Mouse (Mus musculus): ENCODE results near the gene Nelfe. TPM values are rescaled to one million over a fixed set of nuclear protein-coding genes. Genes with fewer than 3 reads are reported as not detected.

Nelfe gene
- polyA plus RNA-seq, 2 experiments: 37.5 to 42.7 TPM

- Histone ChIP-seq H3K27ac (no peak overlapping the region), H3K4me1 (replicated peaks; ENCODE audit: control insufficient read depth in 2 of 2, insufficient read depth in 2 of 2, low read length in 1 of 2) (peaks cover 6 to 7% of the 10 kb centered on the region in 2 experiments; a peak in 3 of 4 replicates), H3K27me3 (ENCODE audit: control insufficient read depth, insufficient read depth, low read length) (no peaks in the 10 kb centered on the region), H3K4me2 (ENCODE audit: low read depth) (no peak overlapping the region), H3K9me3 (ENCODE audit: control insufficient read depth, low read length) (no peaks in the 10 kb centered on the region), H3K9ac (replicated peaks) (no peak overlapping the region), H3K36me3 (replicated peaks; ENCODE audit: control insufficient read depth, insufficient read depth, low read depth) (peaks cover 19% of the 10 kb centered on the region), H3K4me3 (ENCODE audit: insufficient read depth in 1 of 2, low read depth in 2 of 2, low read length in 2 of 2) (no peak overlapping the region)
- TF ChIP-seq CTCF (IDR thresholded peaks at IDR 0.05; ENCODE audit: low read depth): no peak
- TF ChIP-seq EP300 (IDR thresholded peaks at IDR 0.05; ENCODE audit: low read depth): no peak
- ATAC-seq (ENCODE audit: insufficient read depth) (no peak), DNase-seq (ENCODE audit: low read depth in 3 of 3, low spot score in 3 of 3) (no peak)
- WGBS (ENCODE audit: insufficient replicate concordance): 82% methylated on average over 6 of the region's 6 CpGs
These were observed 3.0 kb upstream of the Nelfe start for GRCm38 (mm10) chr17:34847192-34847591.

GRCm38 (mm10) chr17:34847615-34848014 lies 2.6 kb upstream of the Nelfe start:
- DNase-seq (ENCODE audit: low read depth in 3 of 3, low spot score in 3 of 3) (no peak), ATAC-seq (ENCODE audit: insufficient read depth) (no peak)
- peaks cover 18% of the 10 kb centered on the region for H3K36me3 ChIP-seq (replicated peaks; ENCODE audit: control insufficient read depth, insufficient read depth, low read depth)
- TF ChIP-seq EP300 (IDR thresholded peaks at IDR 0.05; ENCODE audit: low read depth): no peak
- TF ChIP-seq CTCF (IDR thresholded peaks at IDR 0.05; ENCODE audit: low read depth): no peak
- H3K9me3 ChIP-seq (ENCODE audit: control insufficient read depth, low read length): no peaks in the 10 kb centered on the region
- H3K27ac ChIP-seq: no peak overlapping the region
- no peak overlapping the region for H3K9ac ChIP-seq (replicated peaks)
- peaks cover 6 to 7% of the 10 kb centered on the region in 2 experiments; a peak in 3 of 4 replicates for H3K4me1 ChIP-seq (replicated peaks; ENCODE audit: control insufficient read depth in 2 of 2, insufficient read depth in 2 of 2, low read length in 1 of 2)
- no peak overlapping the region for H3K4me2 ChIP-seq (ENCODE audit: low read depth)
- H3K4me3 ChIP-seq (ENCODE audit: insufficient read depth in 1 of 2, low read depth in 2 of 2, low read length in 2 of 2): no peak overlapping the region
- 81% methylated on average over 7 of the region's 7 CpGs for WGBS (ENCODE audit: insufficient replicate concordance)
- H3K27me3 ChIP-seq (ENCODE audit: control insufficient read depth, insufficient read depth, low read length): no peaks in the 10 kb centered on the region

GRCm38 (mm10) chr17:34850517-34851125 lies 430 bp downstream of the Nelfe start:
- Histone ChIP-seq H3K4me1 (replicated peaks; ENCODE audit: control insufficient read depth in 2 of 2, insufficient read depth in 2 of 2, low read length in 1 of 2) (peaks cover 6 to 7% of the 10 kb centered on the region in 2 experiments; a peak in 3 of 4 replicates), H3K9ac (replicated peaks) (peak overlapping the region; percentile 74), H3K27me3 (ENCODE audit: control insufficient read depth, insufficient read depth, low read length) (no peaks in the 10 kb centered on the region), H3K4me2 (ENCODE audit: low read depth) (peak overlapping the region; percentile 83), H3K4me3 (ENCODE audit: insufficient read depth in 1 of 2, low read depth in 2 of 2, low read length in 2 of 2) (peak overlapping the region; percentile 68 to 83), H3K9me3 (ENCODE audit: control insufficient read depth, low read length) (no peaks in the 10 kb centered on the region), H3K27ac (peak overlapping the region; percentile 8; the same call in 1 of the 2 replicates), H3K36me3 (replicated peaks; ENCODE audit: control insufficient read depth, insufficient read depth, low read depth) (peaks cover 17% of the 10 kb centered on the region)
- TF ChIP-seq EP300 (IDR thresholded peaks at IDR 0.05; ENCODE audit: low read depth) (no peak), CTCF (IDR thresholded peaks at IDR 0.05; ENCODE audit: low read depth) (no peak)
- ATAC-seq (ENCODE audit: insufficient read depth) (peak; percentile 9), DNase-seq (ENCODE audit: low read depth in 3 of 3, low spot score in 3 of 3) (no peak)
- WGBS (ENCODE audit: insufficient replicate concordance): 2% methylated on average over 25 of the region's 25 CpGs

GRCm38 (mm10) chr17:34853511-34853910 lies 3.3 kb downstream of the Nelfe start:
- Histone ChIP-seq H3K4me2 (ENCODE audit: low read depth) (no peak overlapping the region), H3K4me1 (replicated peaks; ENCODE audit: control insufficient read depth in 2 of 2, insufficient read depth in 2 of 2, low read length in 1 of 2) (peaks cover 6 to 9% of the 10 kb centered on the region in 2 experiments; a peak in 3 of 4 replicates), H3K27me3 (ENCODE audit: control insufficient read depth, insufficient read depth, low read length) (no peaks in the 10 kb centered on the region), H3K27ac (no peak overlapping the region), H3K4me3 (ENCODE audit: insufficient read depth in 1 of 2, low read depth in 2 of 2, low read length in 2 of 2) (no peak overlapping the region), H3K9ac (replicated peaks) (no peak overlapping the region), H3K36me3 (replicated peaks; ENCODE audit: control insufficient read depth, insufficient read depth, low read depth) (peaks cover 16% of the 10 kb centered on the region), H3K9me3 (ENCODE audit: control insufficient read depth, low read length) (no peaks in the 10 kb centered on the region)
- TF ChIP-seq EP300 (IDR thresholded peaks at IDR 0.05; ENCODE audit: low read depth) (no peak), CTCF (IDR thresholded peaks at IDR 0.05; ENCODE audit: low read depth) (no peak)
- DNase-seq (ENCODE audit: low read depth in 3 of 3, low spot score in 3 of 3): no peak
- 66% methylated on average over 8 of the region's 8 CpGs for WGBS (ENCODE audit: insufficient replicate concordance)
- ATAC-seq (ENCODE audit: insufficient read depth): no peak

- Histone ChIP-seq H3K36me3 (replicated peaks; ENCODE audit: control insufficient read depth, insufficient read depth, low read depth) (peaks cover 16% of the 10 kb centered on the region), H3K9me3 (ENCODE audit: control insufficient read depth, low read length) (no peaks in the 10 kb centered on the region), H3K4me2 (ENCODE audit: low read depth) (no peak overlapping the region), H3K4me1 (replicated peaks; ENCODE audit: control insufficient read depth in 2 of 2, insufficient read depth in 2 of 2, low read length in 1 of 2) (peaks cover 0 to 9% of the 10 kb centered on the region in 2 experiments; a peak in 2 of 4 replicates), H3K9ac (replicated peaks) (no peak overlapping the region), H3K27ac (no peak overlapping the region), H3K27me3 (ENCODE audit: control insufficient read depth, insufficient read depth, low read length) (no peaks in the 10 kb centered on the region), H3K4me3 (ENCODE audit: insufficient read depth in 1 of 2, low read depth in 2 of 2, low read length in 2 of 2) (no peak overlapping the region)
- no peak for DNase-seq (ENCODE audit: low read depth in 3 of 3, low spot score in 3 of 3)
- TF ChIP-seq EP300 (IDR thresholded peaks at IDR 0.05; ENCODE audit: low read depth): no peak
- no peak for TF ChIP-seq CTCF (IDR thresholded peaks at IDR 0.05; ENCODE audit: low read depth)
- WGBS (ENCODE audit: insufficient replicate concordance): 65% methylated on average over 3 of the region's 3 CpGs
- ATAC-seq (ENCODE audit: insufficient read depth): no peak
These were observed 4.6 kb downstream of the Nelfe start for GRCm38 (mm10) chr17:34854761-34855160.

Data from liver, embryonic 14.5 days (tissue).